In genomic region chr13:58384779-58385546, GRCm38 (mm10) we compare ENCODE assay signal across 8 mouse cellular contexts. TPM values are rescaled to one million over a fixed set of nuclear protein-coding genes. Genes with fewer than 3 reads are reported as not detected.
DNase-seq lines count a peak whose midpoint lies in the region; ATAC-seq and TF ChIP-seq lines count a peak whose summit lies in the region.

2210016F16Rik (minus strand) TSS chr13:58385225.

- no peak for TF ChIP-seq CTCF in brain, embryonic 14.5 days (IDR thresholded peaks at IDR 0.05; ENCODE audit: borderline replicate concordance, extremely low read depth, insufficient read depth, insufficient read length)
- no peak; the same call in 1 of the 2 replicates for TF ChIP-seq CTCF in liver, postnatal 0 days (IDR thresholded peaks at IDR 0.05; ENCODE audit: low read depth)

- no peaks in the 10 kb centered on the region for H3K4me1 ChIP-seq in forebrain, embryonic 11.5 days (replicated peaks; ENCODE audit: control insufficient read depth, insufficient read depth, low read length)
- peaks cover 12% of the 10 kb centered on the region for H3K4me1 ChIP-seq in heart, embryonic 15.5 days (replicated peaks)
- peaks cover 13% of the 10 kb centered on the region for H3K4me1 ChIP-seq in liver, postnatal 0 days (ENCODE audit: insufficient read depth)
- H3K4me1 ChIP-seq in neural tube, embryonic 12.5 days, result peaks cover 5% of the 10 kb centered on the region
- peaks cover 5% of the 10 kb centered on the region for H3K4me1 ChIP-seq in stomach, embryonic 16.5 days (ENCODE audit: control insufficient read depth, insufficient read depth, low read length)

- peak within 1 kb of the TSS; percentile 72 for H3K9ac ChIP-seq in forebrain, embryonic 11.5 days (ENCODE audit: low read length)
- peak within 1 kb of the TSS; percentile 80 for H3K9ac ChIP-seq in heart, embryonic 15.5 days
- H3K9ac ChIP-seq in liver, postnatal 0 days (replicated peaks), result peak within 1 kb of the TSS; percentile 91
- H3K9ac ChIP-seq in neural tube, embryonic 12.5 days, result peak within 1 kb of the TSS; percentile 75
- H3K9ac ChIP-seq in stomach, embryonic 16.5 days (ENCODE audit: low read length), result peak within 1 kb of the TSS; percentile 91

- peaks cover 17% of the 10 kb centered on the region; the same call in 1 of the 2 replicates for H3K9me3 ChIP-seq in forebrain, embryonic 11.5 days (ENCODE audit: control insufficient read depth, low read length)
- H3K9me3 ChIP-seq in heart, embryonic 15.5 days (replicated peaks), result peaks cover 3% of the 10 kb centered on the region; the same call in 1 of the 2 replicates
- peaks cover 10% of the 10 kb centered on the region for H3K9me3 ChIP-seq in liver, postnatal 0 days (ENCODE audit: low read length)
- H3K9me3 ChIP-seq in neural tube, embryonic 12.5 days, result peaks cover 24% of the 10 kb centered on the region
- H3K9me3 ChIP-seq in stomach, embryonic 16.5 days (replicated peaks; ENCODE audit: control insufficient read depth, low read length), result peaks cover 19% of the 10 kb centered on the region

- H3K36me3 ChIP-seq in forebrain, embryonic 11.5 days (ENCODE audit: control insufficient read depth, insufficient read depth, low read length), result peaks cover 15% of the 10 kb centered on the region
- H3K36me3 ChIP-seq in heart, embryonic 15.5 days, result peaks cover 25% of the 10 kb centered on the region
- H3K36me3 ChIP-seq in liver, postnatal 0 days (replicated peaks; ENCODE audit: insufficient read depth, low read length), result peaks cover 27% of the 10 kb centered on the region
- peaks cover 33% of the 10 kb centered on the region for H3K36me3 ChIP-seq in neural tube, embryonic 12.5 days
- H3K36me3 ChIP-seq in stomach, embryonic 16.5 days (ENCODE audit: control insufficient read depth, insufficient read depth, low read length), result peaks cover 24% of the 10 kb centered on the region

- TF ChIP-seq EP300 in liver, postnatal 0 days (IDR thresholded peaks at IDR 0.05; ENCODE audit: low read depth), result no peak

- WGBS in forebrain, embryonic 11.5 days, result 3% methylated on average over 80 of the region's 80 CpGs
- WGBS in heart, embryonic 15.5 days, result 2% methylated on average over 80 of the region's 80 CpGs
- WGBS in liver, postnatal 0 days (ENCODE audit: insufficient replicate concordance), result 2% methylated on average over 80 of the region's 80 CpGs
- WGBS in neural tube, embryonic 12.5 days, result 4% methylated on average over 80 of the region's 80 CpGs
- 2% methylated on average over 80 of the region's 80 CpGs for WGBS in stomach, embryonic 16.5 days

- no peak for TF ChIP-seq POLR2A in brain, embryonic 14.5 days (IDR thresholded peaks at IDR 0.05; ENCODE audit: borderline replicate concordance, extremely low read depth, insufficient read depth, insufficient read length, poor library complexity, severe bottlenecking)

- peak within 1 kb of the TSS; percentile 60 for H3K4me3 ChIP-seq in forebrain, embryonic 11.5 days (ENCODE audit: low read depth, low read length)
- H3K4me3 ChIP-seq in heart, embryonic 15.5 days, result peak within 1 kb of the TSS; percentile 83
- H3K4me3 ChIP-seq in liver, postnatal 0 days (ENCODE audit: low read depth, low read length), result peak within 1 kb of the TSS; percentile 87
- H3K4me3 ChIP-seq in neural tube, embryonic 12.5 days, result peak within 1 kb of the TSS; percentile 70
- H3K4me3 ChIP-seq in stomach, embryonic 16.5 days (replicated peaks; ENCODE audit: low read length), result peak within 1 kb of the TSS; percentile 79

- H3K27ac ChIP-seq in forebrain, embryonic 11.5 days (ENCODE audit: low read depth, low read length), result no peak within 1 kb of the TSS
- peak within 1 kb of the TSS; percentile 27 for H3K27ac ChIP-seq in heart, embryonic 15.5 days
- peak within 1 kb of the TSS; percentile 71 for H3K27ac ChIP-seq in liver, postnatal 0 days (ENCODE audit: low read depth)
- H3K27ac ChIP-seq in neural tube, embryonic 12.5 days, result no peak within 1 kb of the TSS
- peak within 1 kb of the TSS; percentile 35 for H3K27ac ChIP-seq in stomach, embryonic 16.5 days (ENCODE audit: low read length)

- peak within 1 kb of the TSS; percentile 77 for H3K4me2 ChIP-seq in forebrain, embryonic 11.5 days (ENCODE audit: low read depth, low read length, severe bottlenecking)
- H3K4me2 ChIP-seq in heart, embryonic 15.5 days, result peak within 1 kb of the TSS; percentile 95
- peak within 1 kb of the TSS; percentile 97 for H3K4me2 ChIP-seq in liver, postnatal 0 days (ENCODE audit: low read depth, low read length)
- H3K4me2 ChIP-seq in neural tube, embryonic 12.5 days (replicated peaks), result peak within 1 kb of the TSS; percentile 93
- peak within 1 kb of the TSS; percentile 93 for H3K4me2 ChIP-seq in stomach, embryonic 16.5 days (ENCODE audit: low read depth, low read length)

- DNase-seq in CD4-positive helper T cell, adult 2 months (ENCODE audit: low read depth, low spot score), result peak; percentile 78
- DNase-seq in brain, embryonic 14.5 days (ENCODE audit: low read depth), result peak; percentile 76
- peak; percentile 83 for DNase-seq in forebrain, embryonic 11.5 days (ENCODE audit: low spot score)
- DNase-seq in kidney, postnatal 14 days, result peak; percentile 75
- DNase-seq in liver, postnatal 0 days, result peak; percentile 72

- ATAC-seq in forebrain, embryonic 11.5 days (replicated peaks; ENCODE audit: low FRiP score), result peak; percentile 71
- ATAC-seq in heart, embryonic 15.5 days (replicated peaks; ENCODE audit: insufficient number of reproducible peaks, insufficient read depth, low FRiP score, low read depth), result peak; percentile 73
- ATAC-seq in liver, postnatal 0 days, result peak; percentile 79
- peak; percentile 75 for ATAC-seq in neural tube, embryonic 12.5 days (ENCODE audit: low FRiP score, low read depth)
- ATAC-seq in stomach, embryonic 16.5 days (ENCODE audit: insufficient read depth, low FRiP score), result peak; percentile 82

- no peaks in the 10 kb centered on the region for H3K27me3 ChIP-seq in forebrain, embryonic 11.5 days (ENCODE audit: control insufficient read depth, insufficient read depth, low read length)
- no peaks in the 10 kb centered on the region for H3K27me3 ChIP-seq in heart, embryonic 15.5 days
- no peaks in the 10 kb centered on the region for H3K27me3 ChIP-seq in liver, postnatal 0 days (ENCODE audit: insufficient read depth, low read length)
- no peaks in the 10 kb centered on the region for H3K27me3 ChIP-seq in neural tube, embryonic 12.5 days (replicated peaks)
- H3K27me3 ChIP-seq in stomach, embryonic 16.5 days (ENCODE audit: control insufficient read depth, insufficient read depth, low read length), result no peaks in the 10 kb centered on the region

RNA-seq across cellular contexts. Expression of gene 2210016F16Rik, which starts in this region (rescaled TPM):
- polyA plus RNA-seq in brain, embryonic 14.5 days (2012; rRNA removed), result 14.4 and 15.3 TPM in 2 replicates
- polyA plus RNA-seq in forebrain, embryonic 11.5 days (2014; fragmentation: Nextera tagmentation; extraction: Ambion mirVana), result 27.6 and 30.7 TPM in 2 replicates
- 26.3 and 27.7 TPM in 2 replicates for polyA plus RNA-seq in heart, embryonic 15.5 days (2015; fragmentation: Nextera tagmentation; extraction: Ambion mirVana)
- polyA plus RNA-seq in liver, postnatal 0 days (2015; fragmentation: Nextera tagmentation; extraction: Ambion mirVana), result 15.4 and 16.6 TPM in 2 replicates
- 27.6 and 28.0 TPM in 2 replicates for polyA plus RNA-seq in neural tube, embryonic 12.5 days (2016; fragmentation: Nextera tagmentation; extraction: Ambion mirVana)
- 29.5 and 31.4 TPM in 2 replicates for polyA plus RNA-seq in stomach, embryonic 16.5 days (2015; fragmentation: Nextera tagmentation; extraction: Ambion mirVana)

Comparison
In these comparisons a context has a peak if more than half of its experiments do, and no peak if none do; other contexts are left out.
1. H3K27ac ChIP-seq: peak in heart, embryonic 15.5 days (single experiment), liver, postnatal 0 days (single experiment) and stomach, embryonic 16.5 days (single experiment); none in forebrain, embryonic 11.5 days (single experiment) and neural tube, embryonic 12.5 days (single experiment).
2. Peak in every context shown above with its lines, with median percentiles within 50 percentile points of each other: DNase-seq, ATAC-seq, H3K4me2 ChIP-seq, H3K4me3 ChIP-seq and H3K9ac ChIP-seq.